Mouse (Mus musculus) cerebellum, adult 11 months (tissue): Measurements from ENCODE around the gene Retnlb.
"Not testable (repeated sequence)": the region's sequence is repeated elsewhere in the genome, so short reads cannot be mapped to it uniquely, and the experiment has no call there.

Source experiments
- DNase-seq: peaks from one replicate; pipeline ENCODE4 v3.0.0; 2022

Gene Retnlb

DNA sequence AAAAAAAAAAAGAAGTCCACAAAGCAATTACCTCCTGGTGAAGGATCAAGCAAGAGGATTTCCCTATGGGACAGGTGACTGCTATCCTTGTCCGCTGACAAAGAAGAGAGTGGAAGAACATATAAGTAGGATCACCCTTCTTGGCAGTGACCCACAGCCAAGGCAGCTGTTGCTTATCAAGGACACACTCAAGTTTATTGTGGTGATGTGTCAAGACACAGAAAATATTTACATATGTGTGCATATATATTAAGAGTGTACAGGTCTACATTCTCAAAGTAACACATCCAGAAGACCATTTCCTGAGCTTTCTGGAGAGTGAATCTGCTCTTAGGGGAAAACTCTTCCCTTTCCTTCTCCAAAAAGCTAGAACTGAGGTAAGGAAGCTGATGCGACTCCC is at the start of gene Retnlb:
Retnlb (plus strand) TSS at position 162 of the 400 bp plus-strand sequence.
- DNase-seq = no peak

DNA sequence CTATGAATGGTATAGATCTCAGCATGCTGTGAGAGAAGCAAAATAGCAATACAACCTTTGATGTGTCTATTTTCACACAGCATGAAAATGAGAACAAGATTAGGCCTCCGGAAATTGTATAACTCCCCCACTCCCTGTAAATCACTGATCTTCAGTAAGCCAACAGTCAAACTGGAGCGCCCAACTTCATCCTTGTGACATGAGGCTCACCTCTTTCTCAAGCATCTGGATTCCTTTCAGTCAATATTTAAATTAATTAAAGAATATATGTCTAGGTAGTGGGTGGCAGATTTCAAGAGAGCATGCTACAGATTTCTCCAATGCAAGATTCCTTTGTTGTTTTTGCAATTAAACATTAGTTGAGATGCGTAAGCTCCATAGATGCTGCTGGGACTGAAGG is 47.5 kb upstream of the Retnlb start:
- DNase-seq = no peak

DNA sequence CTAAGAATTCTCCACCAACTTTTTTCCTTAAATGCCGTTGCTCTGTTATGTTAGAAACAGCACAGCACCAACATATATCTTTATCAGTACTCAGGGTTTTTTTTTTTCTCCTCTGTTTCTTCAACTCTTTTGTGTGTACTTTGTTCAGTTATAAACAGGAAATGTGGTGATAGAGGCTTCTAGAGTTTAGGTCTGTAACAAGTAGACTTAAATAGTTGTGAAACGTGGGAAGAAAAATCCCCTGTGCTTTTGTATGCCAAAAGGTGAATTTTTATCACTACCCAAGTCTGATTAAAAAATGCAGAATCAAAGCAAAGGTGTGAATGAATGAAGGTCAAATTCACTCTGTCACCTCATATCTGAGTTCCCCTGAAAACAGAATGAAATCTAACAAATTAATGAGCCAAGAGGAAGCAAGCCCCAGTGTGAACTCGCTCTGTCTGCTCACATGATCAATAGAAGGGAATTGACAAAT is 44.6 kb upstream of the Retnlb start, which contains the start of gene Trat1:
Trat1 (minus strand) TSS at position 51 of the 475 bp plus-strand sequence.
- no peak for DNase-seq

DNA sequence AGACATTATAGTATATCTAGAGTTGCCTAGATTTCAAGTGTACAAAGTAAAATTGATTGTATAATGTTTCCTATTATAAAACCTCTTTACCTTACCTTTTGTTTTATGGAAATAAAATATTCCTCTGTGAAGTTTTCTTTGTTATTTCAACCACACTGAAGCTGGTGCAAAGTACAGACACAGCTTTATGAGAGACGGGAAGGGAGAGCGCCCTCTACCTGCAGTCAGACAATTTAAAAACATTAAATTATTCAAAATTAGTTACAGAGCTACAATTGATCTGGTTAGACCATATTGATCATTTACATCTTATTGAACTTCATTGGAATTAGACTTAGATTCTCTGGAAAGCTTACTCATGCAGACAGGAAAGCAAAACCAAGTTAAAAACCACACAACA is 39.4 kb upstream of the Retnlb start:
- no peak for DNase-seq

DNA sequence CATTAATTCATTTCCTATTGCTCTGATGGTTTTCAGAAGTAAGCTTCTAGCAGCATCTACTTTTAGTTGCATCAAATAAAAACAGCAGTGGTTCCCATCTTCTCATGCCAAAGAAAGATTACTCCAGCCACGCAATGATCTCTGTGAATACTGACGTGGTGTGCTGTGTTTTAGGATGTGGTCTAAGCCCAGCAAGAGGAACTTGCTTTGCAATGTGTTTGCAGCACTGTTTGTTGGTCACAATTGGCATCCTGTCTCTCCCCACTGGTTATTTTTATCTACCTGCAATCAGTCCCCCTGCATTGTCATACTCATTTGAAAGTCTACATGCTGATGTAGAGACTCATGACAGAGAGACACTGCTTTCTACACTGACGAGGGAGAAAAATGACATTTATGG is 30.4 kb upstream of the Retnlb start:
- no peak for DNase-seq

DNA sequence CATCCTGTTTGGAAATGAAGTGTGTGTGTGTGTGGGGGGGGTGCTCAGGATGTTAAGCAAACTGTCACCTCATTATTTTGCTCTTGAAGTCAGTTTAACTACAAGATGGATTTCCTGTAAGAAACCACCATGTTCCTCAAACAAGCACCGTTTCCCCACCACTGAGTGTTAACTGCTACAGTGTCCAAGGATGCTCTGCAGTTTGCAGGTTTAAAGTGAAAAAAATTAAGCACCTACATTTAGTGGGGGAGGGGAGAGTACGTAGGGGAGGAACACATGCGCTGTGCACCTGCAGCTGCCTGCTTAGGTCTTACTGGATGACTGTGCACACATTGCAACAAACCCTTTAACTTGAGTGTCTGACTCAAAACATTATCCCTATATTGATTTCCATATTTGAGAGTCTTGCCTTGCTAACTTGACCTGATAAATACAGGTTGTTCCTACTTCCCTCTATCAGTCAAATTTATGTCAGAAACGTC is 27.9 kb upstream of the Retnlb start:
- no peak for DNase-seq

DNA sequence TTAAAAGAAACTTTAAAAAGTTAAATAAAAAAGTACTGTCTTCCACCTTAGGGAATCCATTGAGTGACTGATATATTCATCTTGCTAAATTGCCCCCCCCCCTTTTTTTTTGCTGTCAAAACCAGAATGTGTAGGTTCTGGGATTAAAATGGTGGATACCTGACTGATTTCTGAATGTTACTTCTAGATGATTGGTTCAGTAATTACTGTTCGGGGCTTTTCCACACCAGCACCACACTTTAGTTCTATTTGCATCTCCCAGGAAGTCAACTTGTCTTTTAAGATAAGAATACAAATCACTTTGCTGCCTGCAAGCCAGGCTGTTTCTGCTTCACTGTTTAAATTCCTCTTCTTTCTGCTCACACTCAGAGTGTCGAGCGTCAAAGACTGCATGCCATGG is 18.4 kb upstream of the Retnlb start:
- DNase-seq = no peak

DNA sequence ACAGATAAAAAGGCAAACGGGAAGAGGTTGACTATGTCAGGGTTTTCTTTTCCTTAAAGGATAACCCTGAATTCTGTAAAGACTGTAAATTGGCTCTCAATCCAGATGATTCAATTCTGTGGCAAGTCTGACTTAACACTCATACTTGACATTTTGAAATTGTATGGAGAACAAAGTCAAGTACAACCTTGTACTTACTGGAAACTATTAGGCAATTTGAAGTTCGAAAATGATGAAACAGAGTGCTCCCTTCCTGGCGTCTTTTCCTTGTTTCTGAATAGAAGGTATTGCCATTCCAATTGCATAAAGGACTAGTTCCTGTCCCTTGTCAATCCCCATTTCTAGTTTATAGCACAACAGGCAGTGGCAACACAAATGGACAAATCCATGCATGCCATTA is 17.2 kb upstream of the Retnlb start:
- DNase-seq = no peak

DNA sequence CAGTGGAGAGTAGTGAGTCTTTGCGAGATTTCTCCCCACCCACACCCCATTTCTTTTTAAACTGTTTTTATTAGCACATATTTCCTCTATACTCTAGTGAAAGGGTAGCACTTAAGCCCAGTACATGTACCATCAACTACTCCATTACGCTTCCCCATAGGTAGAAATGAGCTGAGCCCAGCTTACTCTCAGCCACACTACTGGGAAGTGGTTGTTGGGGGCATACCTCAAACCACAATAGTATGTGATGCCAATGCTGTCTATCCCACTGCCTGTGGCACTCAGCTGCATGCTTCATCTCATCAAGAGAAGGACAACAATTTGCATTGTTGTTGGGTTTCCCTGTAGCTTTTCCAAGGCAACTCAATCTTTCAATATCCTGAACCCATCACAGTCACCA is 15.8 kb upstream of the Retnlb start:
- DNase-seq = no peak

DNA sequence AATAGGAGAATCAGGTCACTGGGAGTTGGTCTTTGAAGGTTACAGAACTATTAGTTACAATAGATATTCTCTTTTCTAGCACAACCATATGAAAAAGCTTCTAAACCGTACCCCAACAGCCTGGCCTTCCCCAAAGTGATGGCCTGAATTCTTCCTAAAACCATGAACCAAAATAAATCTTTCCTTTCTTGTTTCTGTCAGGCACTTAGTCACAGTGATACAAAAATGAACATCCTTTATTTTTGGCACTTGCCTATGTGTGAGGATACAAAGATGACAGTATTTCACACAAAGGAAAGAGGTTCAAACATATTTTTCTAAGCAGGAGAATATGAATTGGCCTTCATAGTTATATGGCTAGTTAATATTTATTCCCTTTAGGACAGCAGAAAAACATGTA is 11.2 kb upstream of the Retnlb start:
- no peak for DNase-seq

DNA sequence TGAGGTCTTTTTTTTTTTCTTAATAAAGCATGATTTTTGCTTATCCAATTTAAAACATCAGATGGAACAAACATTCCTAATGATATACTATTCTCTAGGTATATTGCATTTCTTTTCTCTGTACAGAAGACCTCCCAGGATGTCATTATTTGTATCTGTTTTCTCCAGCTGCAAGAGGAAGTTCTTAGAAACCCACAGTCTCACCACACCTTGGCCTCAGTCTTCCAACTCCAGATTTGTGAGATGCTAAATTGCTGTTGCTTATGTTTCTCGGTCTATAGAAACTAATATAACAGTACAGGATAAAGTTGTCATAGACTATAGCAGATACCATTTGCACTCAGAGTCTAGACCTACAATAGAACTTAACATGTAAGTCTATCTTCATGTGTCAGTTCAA is 10.1 kb upstream of the Retnlb start:
- DNase-seq = no peak

DNA sequence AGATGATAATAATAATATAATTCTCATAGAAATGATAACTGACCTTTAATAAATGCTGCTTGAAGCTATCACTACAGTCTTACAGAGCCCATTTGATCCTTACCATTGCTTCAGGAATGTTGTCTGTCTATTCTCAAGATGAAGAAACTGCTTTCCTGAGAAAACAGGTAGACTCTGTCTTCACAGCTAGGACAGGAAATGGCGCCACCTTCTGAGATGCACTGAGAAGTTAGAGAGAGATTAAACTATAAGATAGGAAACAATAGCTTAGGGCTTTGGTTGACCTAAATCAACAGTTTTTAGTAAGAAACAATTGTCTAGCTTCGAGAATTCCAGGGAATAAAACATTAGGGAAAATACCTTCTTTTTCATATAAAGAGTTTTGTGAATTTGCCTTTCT is 7.3 kb upstream of the Retnlb start:
- no peak for DNase-seq

DNA sequence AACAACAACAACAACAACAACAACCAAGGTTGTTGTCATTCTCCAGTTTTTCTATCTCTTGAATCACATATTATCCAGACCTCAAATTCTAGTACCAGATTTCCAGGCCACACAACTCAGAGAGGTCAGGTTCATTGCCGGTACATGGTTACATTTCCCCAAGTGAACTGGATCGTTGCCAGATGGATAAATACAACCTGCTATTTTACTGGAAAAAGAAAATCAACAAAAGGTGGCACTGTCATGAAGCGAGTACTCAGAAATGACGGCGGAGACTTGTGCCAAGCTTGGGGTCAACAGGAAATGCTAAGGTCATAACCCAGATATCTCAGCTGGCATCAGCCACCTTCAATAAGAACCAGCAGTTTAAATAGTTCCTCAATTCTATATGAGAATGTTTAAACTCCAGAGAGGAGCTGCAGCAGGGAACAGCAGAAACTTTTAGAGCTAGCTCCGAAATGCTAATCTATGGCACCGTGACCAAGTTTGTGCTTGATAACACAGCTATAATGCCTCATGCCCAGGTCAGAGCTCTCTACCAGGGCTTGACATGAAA is 4.7 kb upstream of the Retnlb start:
- no peak for DNase-seq

DNA sequence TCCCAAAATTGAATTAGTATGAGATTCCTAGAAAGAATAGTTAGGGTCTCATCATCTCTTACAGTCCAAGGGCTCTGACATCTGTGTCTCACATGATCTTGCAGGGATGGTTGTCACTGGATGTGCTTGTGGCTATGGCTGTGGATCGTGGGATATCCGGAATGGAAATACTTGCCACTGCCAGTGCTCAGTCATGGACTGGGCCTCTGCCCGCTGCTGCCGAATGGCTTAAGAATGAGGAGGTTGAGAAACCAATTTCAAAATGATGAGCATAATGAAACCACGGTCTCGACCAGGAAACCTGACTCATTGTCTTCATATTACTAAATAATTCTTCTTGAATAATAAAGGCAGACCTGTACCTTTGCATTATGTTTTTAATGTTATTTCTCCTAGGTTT is 1.9 kb downstream of the Retnlb start:
- no peak for DNase-seq

DNA sequence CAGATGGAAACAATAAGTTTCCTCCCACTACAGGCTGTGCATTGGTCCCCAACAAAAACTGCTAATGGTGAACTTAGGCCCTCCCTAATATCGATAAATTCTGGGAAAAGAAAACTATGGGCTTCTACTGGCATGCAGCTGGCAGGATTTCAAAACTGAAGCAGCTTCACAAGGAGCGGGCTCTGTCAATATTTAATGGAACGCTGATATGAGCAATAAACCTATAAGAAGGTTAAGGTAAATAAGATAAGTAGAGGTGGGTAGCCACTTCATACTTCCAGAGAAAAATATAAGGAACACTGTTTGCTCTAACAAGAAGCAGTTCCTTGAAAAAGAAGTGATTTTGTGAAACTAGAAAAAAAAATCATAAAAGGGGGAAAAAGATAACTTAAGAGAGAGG is 9.8 kb downstream of the Retnlb start:
- no peak for DNase-seq

DNA sequence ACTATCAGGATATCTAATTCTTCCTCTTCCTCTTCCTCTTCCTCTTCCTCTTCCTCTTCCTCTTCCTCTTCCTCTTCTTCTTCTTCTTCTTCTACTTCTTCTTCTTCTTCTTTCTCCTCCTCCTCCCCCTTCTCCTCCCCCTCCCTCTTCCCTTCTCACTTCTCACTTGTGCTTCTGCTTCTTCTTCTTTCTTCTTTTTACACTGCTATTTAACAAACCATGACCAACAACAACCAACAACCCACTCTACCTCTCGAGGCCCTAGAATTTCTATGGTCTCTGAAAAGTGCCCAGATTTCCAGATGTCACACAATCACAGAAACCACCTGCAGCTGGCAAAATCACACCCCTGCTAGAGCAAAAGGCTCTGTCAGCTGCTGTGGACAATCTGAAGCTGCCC is 11.0 kb downstream of the Retnlb start:
- DNase-seq = no peak

DNA sequence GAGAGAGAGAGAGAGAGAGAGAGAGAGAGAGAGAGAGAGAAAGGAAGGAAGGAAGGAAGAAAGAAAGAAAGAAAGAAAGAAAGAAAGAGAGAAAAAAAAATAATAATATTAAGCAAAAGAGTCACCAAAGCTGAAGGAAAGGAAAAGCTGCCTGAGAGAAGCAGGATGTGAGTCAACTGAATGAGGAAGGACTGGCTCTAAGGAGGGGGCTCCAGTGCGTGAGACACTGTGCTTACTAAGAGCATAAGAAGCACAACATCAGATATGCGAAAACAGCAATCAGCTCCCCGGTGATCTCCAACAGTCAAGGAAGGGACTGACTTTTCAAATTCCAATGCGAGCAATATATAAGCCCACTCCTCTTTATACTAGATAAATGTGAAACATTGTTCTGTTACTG is 12.4 kb downstream of the Retnlb start:
- DNase-seq = no peak

DNA sequence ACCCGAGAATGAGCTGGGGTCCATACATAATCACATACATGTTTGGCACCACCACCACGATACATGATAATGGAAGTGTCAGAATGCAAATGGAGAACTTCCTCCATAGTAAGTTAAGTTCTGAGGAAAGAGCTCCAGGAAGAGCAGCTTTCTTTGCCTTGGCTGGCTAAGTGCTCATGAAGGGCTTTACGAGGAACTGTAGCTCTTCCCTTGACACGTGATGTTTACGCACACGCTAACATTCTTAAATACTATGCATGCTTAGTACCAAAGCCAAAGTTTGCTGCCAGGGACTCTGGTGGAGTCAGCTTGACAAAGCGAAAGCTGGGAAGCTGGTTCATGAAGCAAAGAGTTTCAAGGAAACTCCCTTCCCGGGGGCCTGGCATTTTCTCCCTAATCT is 15.4 kb downstream of the Retnlb start:
- no peak for DNase-seq

DNA sequence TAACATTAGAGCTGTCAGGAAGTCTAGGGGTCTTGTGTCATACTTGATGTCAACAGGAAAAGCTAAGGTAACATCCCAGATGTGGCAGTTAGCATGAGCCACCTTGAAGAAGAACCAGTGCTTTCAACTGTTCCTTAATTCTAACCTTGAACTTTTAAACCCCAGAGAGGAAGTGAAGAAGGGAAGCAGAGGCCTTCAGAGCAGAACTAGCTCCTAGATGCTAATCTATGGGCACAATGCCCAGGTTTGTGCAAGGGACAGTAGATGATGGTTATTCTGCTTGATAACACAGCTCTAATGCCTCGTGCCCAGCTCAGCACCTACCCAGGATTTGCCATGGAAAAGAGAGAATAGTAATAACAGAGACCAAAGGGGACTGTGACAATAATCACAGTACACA is 17.0 kb downstream of the Retnlb start:
- not testable (repeated sequence) for DNase-seq

DNA sequence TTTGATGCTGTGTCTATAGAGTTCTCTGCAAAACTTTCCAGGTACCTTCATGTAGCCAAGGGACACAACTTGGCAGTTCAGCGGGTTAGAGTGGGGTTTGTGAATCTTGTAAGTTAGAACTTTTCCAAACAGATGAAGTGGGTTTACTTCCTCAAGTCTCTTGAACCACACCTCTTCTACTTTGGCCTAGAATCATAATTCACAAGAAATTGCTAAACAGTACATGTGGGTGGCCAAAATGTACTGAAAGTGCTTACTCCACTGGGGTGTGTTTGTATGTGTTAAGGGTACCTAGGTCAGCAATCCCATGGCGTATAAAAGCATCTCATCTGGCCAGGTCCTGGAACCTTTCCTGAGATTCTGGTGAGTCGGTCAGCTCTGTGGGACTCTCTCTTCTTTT is 25.6 kb downstream of the Retnlb start, which contains the start of gene Retnla:
Retnla (plus strand) TSS at position 286 of the 400 bp plus-strand sequence.
- no peak for DNase-seq

DNA sequence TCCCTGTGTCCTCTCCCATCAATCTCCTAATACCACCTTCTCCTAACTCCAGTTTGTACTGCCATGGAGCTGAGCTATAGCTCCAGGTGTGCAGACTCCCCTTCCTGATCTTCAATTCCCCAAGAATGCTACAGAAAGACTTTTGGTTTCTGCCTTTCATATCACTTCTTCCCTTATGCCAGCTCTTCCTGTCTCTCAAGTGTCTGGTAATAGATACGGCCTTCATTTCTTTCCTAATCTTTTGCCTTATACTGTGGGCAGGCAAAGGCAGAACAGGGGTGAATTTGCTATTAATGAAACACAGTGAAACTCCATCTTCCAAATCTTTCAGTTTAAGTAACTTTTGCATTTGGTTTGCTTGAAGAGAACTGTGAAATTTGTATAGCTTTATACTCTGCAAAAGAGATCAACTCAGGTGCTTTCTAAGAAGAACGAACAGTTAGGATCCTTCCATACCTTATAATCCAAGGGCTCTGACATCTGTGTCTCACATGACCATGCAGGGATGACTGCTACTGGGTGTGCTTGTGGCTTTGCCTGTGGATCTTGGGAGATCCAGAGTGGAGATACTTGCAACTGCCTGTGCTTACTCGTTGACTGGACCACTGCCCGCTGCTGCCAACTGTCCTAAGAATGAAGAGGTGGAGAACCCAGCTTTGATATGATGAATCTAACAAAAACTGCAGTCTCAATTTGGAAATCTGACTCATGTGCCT is 27.2 kb downstream of the Retnlb start:
- no peak for DNase-seq

DNA sequence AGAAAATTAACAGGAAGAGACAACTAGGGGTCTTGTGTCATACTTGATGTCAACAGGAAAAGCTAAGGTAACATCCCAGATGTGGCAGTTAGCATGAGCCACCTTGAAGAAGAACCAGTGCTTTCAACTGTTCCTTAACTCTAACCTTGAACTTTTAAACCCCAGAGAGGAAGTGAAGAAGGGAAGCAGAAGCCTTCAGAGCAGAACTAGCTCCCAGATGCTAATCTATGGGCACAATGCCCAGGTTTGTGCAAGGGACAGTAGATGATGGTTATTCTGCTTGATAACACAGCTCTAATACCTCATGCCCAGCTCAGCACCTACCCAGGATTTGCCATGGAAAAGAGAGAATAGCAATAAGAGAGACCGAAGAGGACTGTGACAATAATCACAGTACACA is 48.3 kb downstream of the Retnlb start:
- not testable (repeated sequence) for DNase-seq

DNA sequence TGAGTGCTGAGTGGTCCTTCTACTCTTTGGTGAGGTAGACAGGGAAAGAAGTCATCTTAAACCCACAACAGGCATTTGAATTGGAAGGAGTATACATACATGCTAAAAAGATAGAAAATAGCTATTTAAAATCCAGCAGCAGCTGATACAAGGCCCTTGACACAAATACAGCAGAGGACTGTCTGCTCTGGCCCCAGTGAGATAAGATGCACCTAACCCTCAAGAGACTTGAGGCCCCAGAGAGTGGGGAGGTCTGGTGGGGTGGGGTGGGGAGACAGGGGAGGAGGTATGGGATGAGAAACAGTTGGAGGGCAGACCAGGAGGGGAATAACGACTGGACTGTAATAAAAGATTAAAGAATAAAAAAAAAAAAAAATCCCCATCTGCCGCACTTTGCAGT is 51.0 kb downstream of the Retnlb start:
- DNase-seq = no peak
